Mouse (Mus musculus): ENCODE measurements around the gene Olfr1164. TPM values are rescaled to one million over a fixed set of nuclear protein-coding genes. Genes with fewer than 3 reads are reported as not detected.

Olfr1164 gene
- not detected for total RNA-seq (2021)
- long read RNA-seq, experiment 1 = 0 reads
- long read RNA-seq, experiment 2 = 0 reads

- no peak for DNase-seq (ENCODE audit: low spot score in 2 of 2)
These were observed at the start of gene Olfr1164 for GRCm38 (mm10) chr2:88093866-88094265. Gene Olfr1164, minus strand, starts transcription at chr2:88093966.

- no peak for DNase-seq (ENCODE audit: low spot score in 2 of 2)
These were observed 34.4 kb upstream of the Olfr1164 start, which contains the start of gene Olfr1166 for GRCm38 (mm10) chr2:88128172-88128571. Gene Olfr1166, minus strand, starts transcription at chr2:88128272.

DNA sequence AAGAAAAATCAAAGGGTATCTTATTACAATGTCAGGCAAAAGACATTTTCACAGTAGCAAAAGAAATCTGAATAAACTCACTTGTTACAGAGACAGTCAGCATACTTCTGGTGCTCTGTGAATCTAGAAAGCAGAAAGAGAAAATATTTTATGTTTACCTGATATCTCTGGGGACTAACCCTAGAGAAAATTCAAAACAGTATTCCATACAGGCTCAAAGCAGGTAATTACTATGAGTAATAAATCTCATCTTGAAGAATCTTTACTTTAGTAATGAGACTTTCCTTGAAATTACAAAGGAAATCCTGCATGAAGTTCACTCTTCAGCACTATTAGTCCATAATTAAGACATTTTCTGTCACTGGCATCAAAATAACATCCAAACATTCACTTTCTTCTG is 22.0 kb downstream of the Olfr1164 start, which contains the start of gene Olfr1163:
Olfr1163 (minus strand) TSS at position 101 of the 400 bp plus-strand sequence.
- DNase-seq (ENCODE audit: low spot score in 2 of 2) = no peak

DNA sequence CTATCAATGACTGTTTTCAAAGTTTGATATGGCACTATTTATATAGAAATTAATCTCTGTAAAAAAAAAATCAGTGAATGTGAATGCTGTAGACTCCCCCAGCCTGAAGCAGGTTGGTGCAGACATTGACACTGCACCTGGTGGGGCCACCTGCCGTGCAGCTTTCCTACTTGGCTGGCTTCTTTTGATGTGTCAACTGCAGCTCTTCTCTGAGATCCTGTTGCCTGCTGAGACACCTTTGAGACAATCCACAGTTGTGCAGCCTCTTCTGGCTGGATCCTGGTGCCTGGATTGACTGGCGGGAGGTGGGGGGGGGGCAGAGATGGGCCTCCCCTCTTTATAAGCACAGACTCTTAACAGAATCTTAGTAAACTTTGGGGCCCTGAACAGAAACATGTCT is 30.2 kb downstream of the Olfr1164 start:
- DNase-seq (ENCODE audit: low spot score in 2 of 2) = no peak

GRCm38 (mm10) chr2:88051029-88051428 is 42.7 kb downstream of the Olfr1164 start, which contains the start of gene Olfr1162:
Gene Olfr1162, minus strand, starts transcription at chr2:88051129.
- DNase-seq (ENCODE audit: low spot score in 2 of 2) = no peak

Other genes with a start within 250 kb of the Olfr1164 start
- gene Olfr1150-ps1, start 250.0 kb downstream of the Olfr1164 start, total RNA-seq (2021) = not detected
- not detected for gene Olfr1151, start 238.1 kb downstream of the Olfr1164 start, total RNA-seq (2021)
- gene Olfr1152, start 227.5 kb downstream of the Olfr1164 start, total RNA-seq (2021) = not detected
- gene Olfr1153, start 199.0 kb downstream of the Olfr1164 start, total RNA-seq (2021) = not detected
- gene Olfr1154, start 188.8 kb downstream of the Olfr1164 start, total RNA-seq (2021) = not detected
- gene Olfr1155, start 148.8 kb downstream of the Olfr1164 start, total RNA-seq (2021) = not detected
- gene Olfr1156, start 140.9 kb downstream of the Olfr1164 start, total RNA-seq (2021) = not detected
- gene Olfr1157, start 125.7 kb downstream of the Olfr1164 start, total RNA-seq (2021) = not detected
- gene Olfr74, start 119.3 kb downstream of the Olfr1164 start, total RNA-seq (2021) = not detected
- not detected for gene Olfr1158, start 103.9 kb downstream of the Olfr1164 start, total RNA-seq (2021)
- gene Olfr1160, start 85.7 kb downstream of the Olfr1164 start, total RNA-seq (2021) = not detected
- gene Olfr1161, start 71.2 kb downstream of the Olfr1164 start, total RNA-seq (2021) = not detected
- gene Olfr73, start 56.3 kb downstream of the Olfr1164 start, total RNA-seq (2021) = not detected
- gene Olfr1162, start 42.8 kb downstream of the Olfr1164 start, total RNA-seq (2021) = not detected
- not detected for gene Olfr1163, start 22.1 kb downstream of the Olfr1164 start, total RNA-seq (2021)
- not detected for gene Olfr1166, start 34.3 kb upstream of the Olfr1164 start, total RNA-seq (2021)
- gene Olfr1167, start 61.2 kb upstream of the Olfr1164 start, total RNA-seq (2021) = not detected
- gene Olfr1168, start 87.9 kb upstream of the Olfr1164 start, total RNA-seq (2021) = not detected
- not detected for gene Olfr1170, start 134.4 kb upstream of the Olfr1164 start, total RNA-seq (2021)
- not detected for gene Olfr1173, start 185.9 kb upstream of the Olfr1164 start, total RNA-seq (2021)
- not detected for gene Olfr1174-ps, start 221.2 kb upstream of the Olfr1164 start, total RNA-seq (2021)
- not detected for gene Olfr1175-ps, start 233.2 kb upstream of the Olfr1164 start, total RNA-seq (2021)
- not detected for gene Olfr1176, start 242.8 kb upstream of the Olfr1164 start, total RNA-seq (2021)

Measured in gastrocnemius, postnatal 4 days (tissue).